Mouse (Mus musculus): ENCODE results near the gene Hal. TPM values are rescaled to one million over a fixed set of nuclear protein-coding genes. Genes with fewer than 3 reads are reported as not detected.
A peak's percentile ranks its signal among the peaks of the same experiment; 100 is the strongest.

Gene Hal
- total and polyA plus RNA-seq, 3 experiments, result 0.76 TPM; not detected in 2

- TF ChIP-seq USF2 (conservative IDR thresholded peaks at IDR 0.05; ENCODE audit: low read depth, low read length) (no peak), CHD1 (IDR thresholded peaks at IDR 0.05; ENCODE audit: low read depth, low read length) (no peak), SMC3 (IDR thresholded peaks at IDR 0.05; ENCODE audit: low read depth, low read length) (no peak), SIN3A (IDR thresholded peaks at IDR 0.05; ENCODE audit: low read length) (no peak), POLR2A (IDR thresholded peaks at IDR 0.05; ENCODE audit: low read depth, low read length) (no peak), PAX5 (IDR thresholded peaks at IDR 0.05; ENCODE audit: low read length) (no peak), ZNF384 (IDR thresholded peaks at IDR 0.05; ENCODE audit: low read depth, low read length) (no peak), KAT2A (IDR thresholded peaks at IDR 0.05; ENCODE audit: insufficient replicate concordance, low read length) (no peak), MAFK (IDR thresholded peaks at IDR 0.05; ENCODE audit: insufficient replicate concordance, low read length) (no peak), ZC3H11A (IDR thresholded peaks at IDR 0.05; ENCODE audit: low read depth, low read length) (no peak), UBTF (IDR thresholded peaks at IDR 0.05; ENCODE audit: low read depth, low read length) (no peak), IRF4 (IDR thresholded peaks at IDR 0.05; ENCODE audit: low read depth, low read length) (peak; percentile 71; the same call in 1 of the 2 replicates), TBP (conservative IDR thresholded peaks at IDR 0.05; ENCODE audit: low read depth, low read length) (no peak), MXI1 (IDR thresholded peaks at IDR 0.05; ENCODE audit: low read depth, low read length) (no peak), USF1 (IDR thresholded peaks at IDR 0.05; ENCODE audit: low read depth, low read length) (no peak), HCFC1 (IDR thresholded peaks at IDR 0.05; ENCODE audit: low read depth, low read length) (no peak), ETS1 (conservative IDR thresholded peaks at IDR 0.05; ENCODE audit: low read depth, low read length) (peak; percentile 76), EP300 (IDR thresholded peaks at IDR 0.05; ENCODE audit: low read length) (peak; percentile 79)
These were observed 46.4 kb upstream of the Hal start (continued) for GRCm38 (mm10) chr10:93442183-93442582.

GRCm38 (mm10) chr10:93444407-93444806 is 44.2 kb upstream of the Hal start:
- no peaks in the 10 kb centered on the region for H3K27me3 ChIP-seq (replicated peaks)
- no peak overlapping the region for H3K4me2 ChIP-seq (ENCODE audit: insufficient read depth, low read depth, poor library complexity, severe bottlenecking)
- H3K79me2 ChIP-seq (replicated peaks; ENCODE audit: control insufficient read depth, extremely low read depth, insufficient read depth, poor library complexity, severe bottlenecking), result no peaks in the 10 kb centered on the region
- no peak overlapping the region for H3K9ac ChIP-seq (ENCODE audit: insufficient read depth, low read depth)
- no peak overlapping the region for H3K4me3 ChIP-seq (replicated peaks in 1 of 3; ENCODE audit: low read depth in 2 of 3, low read length in 2 of 3, poor library complexity in 1 of 3)
- H3K27ac ChIP-seq (ENCODE audit: insufficient read depth, low read depth), result no peak overlapping the region
- H3K4me1 ChIP-seq (ENCODE audit: control insufficient read depth in 1 of 2, insufficient read depth in 2 of 2), result peaks cover 8 to 18% of the 10 kb centered on the region in 2 experiments
- H3K9me3 ChIP-seq (replicated peaks; ENCODE audit: low read length), result no peaks in the 10 kb centered on the region
- TF ChIP-seq ZKSCAN1 (IDR thresholded peaks at IDR 0.05; ENCODE audit: borderline replicate concordance, low read depth, low read length) (no peak), E2F4 (IDR thresholded peaks at IDR 0.05; ENCODE audit: insufficient replicate concordance, low read depth, low read length) (no peak), EP300 (IDR thresholded peaks at IDR 0.05; ENCODE audit: low read length) (no peak), SIN3A (IDR thresholded peaks at IDR 0.05; ENCODE audit: low read length) (no peak), TCF12 (IDR thresholded peaks at IDR 0.05; ENCODE audit: low read depth, low read length) (no peak), RCOR1 (conservative IDR thresholded peaks at IDR 0.05; ENCODE audit: low read depth, low read length) (no peak)
- in situ Hi-C loops (cut with MboI; ENCODE audit: low pct_ligation_motif_present, low pct_unique_long_range_greater_than_20kb, low sequenced_read_pairs), result no loop called here
- DNase-seq (ENCODE audit: extremely low read depth), result no peak
- H3K36me3 ChIP-seq (replicated peaks in 1 of 2; ENCODE audit: control insufficient read depth in 1 of 2, insufficient read depth in 1 of 2, low read length in 1 of 2), result peaks cover 0 to 5% of the 10 kb centered on the region in 2 experiments
- dilution Hi-C loops (cut with MboI; ENCODE audit: extremely low pct_ligation_motif_present, extremely low pct_unique_long_range_greater_than_20kb, low sequenced_read_pairs), result no loop called here

Data from CH12.LX (cell line).